Mouse (Mus musculus): Measurements from ENCODE around the gene Mrps14. TPM values are rescaled to one million over a fixed set of nuclear protein-coding genes. Genes with fewer than 3 reads are reported as not detected.

The Mrps14 gene
- polyA plus RNA-seq (2014; fragmentation: Nextera tagmentation; extraction: Ambion mirVana), result 144 and 151 TPM in 2 replicates

DNA sequence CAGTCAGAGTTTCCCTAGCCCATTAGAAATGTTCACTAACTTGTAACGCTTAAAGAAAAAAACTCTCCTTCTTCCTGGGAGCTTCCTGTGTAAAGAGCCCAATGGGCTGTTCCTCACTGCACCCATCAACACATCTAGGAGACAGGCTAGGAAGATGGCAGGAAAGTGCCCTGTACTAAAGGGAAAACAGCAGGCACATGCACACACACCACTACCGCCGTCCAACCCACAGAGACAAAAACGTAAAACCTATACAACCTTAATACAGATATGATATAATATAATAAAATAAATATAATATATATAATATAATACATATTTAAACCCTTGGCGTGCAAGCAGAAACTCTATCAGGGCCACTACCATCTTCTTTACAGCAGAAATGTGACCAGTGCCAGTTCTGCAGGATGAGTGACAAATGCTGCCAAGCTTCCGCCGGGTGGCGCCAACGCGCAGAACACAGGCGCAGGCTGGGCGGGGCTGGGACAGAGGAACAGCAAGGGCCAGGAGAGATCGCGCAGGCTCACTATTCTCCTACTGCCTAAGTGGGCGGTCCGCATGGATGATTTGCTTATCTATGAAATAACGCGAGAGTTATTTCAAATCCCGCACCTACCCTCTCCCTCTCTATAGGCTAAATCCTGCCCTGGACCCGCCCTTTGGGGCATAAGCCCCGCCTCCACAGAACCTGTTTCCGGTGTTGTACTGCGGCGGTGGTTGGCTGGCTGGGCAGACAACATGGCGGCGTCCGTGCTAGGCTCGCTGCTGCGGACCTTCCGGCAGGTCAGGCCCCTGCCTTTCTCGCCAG, at the start of gene Mrps14:
Gene Mrps14 (plus strand): TSS at position 687 of the 808 bp plus-strand sequence.
- peaks cover 24% of the 10 kb centered on the region for H3K36me3 ChIP-seq (ENCODE audit: control insufficient read depth, insufficient read depth, low read length)
- WGBS, result 7% methylated on average over 31 of the region's 31 CpGs
- peak within 1 kb of the TSS; percentile 71 for H3K4me2 ChIP-seq (ENCODE audit: low read length)
- no peaks in the 10 kb centered on the region for H3K9me3 ChIP-seq (ENCODE audit: control insufficient read depth, low read length)
- peak; percentile 99 for DNase-seq
- peak within 1 kb of the TSS; percentile 80 for H3K9ac ChIP-seq (replicated peaks; ENCODE audit: low read length)
- peak; percentile 100 for ATAC-seq (ENCODE audit: low FRiP score, low TSS enrichment)
- peak within 1 kb of the TSS; percentile 83 for H3K27ac ChIP-seq (replicated peaks; ENCODE audit: low read depth, low read length)
- peaks cover 4% of the 10 kb centered on the region; the same call in 1 of the 2 replicates for H3K4me1 ChIP-seq (ENCODE audit: control insufficient read depth, insufficient read depth, low read length)
- no peaks in the 10 kb centered on the region for H3K27me3 ChIP-seq (ENCODE audit: control insufficient read depth, insufficient read depth, low read length)
- peak within 1 kb of the TSS; percentile 94 for H3K4me3 ChIP-seq (replicated peaks; ENCODE audit: low read depth, low read length)

DNA sequence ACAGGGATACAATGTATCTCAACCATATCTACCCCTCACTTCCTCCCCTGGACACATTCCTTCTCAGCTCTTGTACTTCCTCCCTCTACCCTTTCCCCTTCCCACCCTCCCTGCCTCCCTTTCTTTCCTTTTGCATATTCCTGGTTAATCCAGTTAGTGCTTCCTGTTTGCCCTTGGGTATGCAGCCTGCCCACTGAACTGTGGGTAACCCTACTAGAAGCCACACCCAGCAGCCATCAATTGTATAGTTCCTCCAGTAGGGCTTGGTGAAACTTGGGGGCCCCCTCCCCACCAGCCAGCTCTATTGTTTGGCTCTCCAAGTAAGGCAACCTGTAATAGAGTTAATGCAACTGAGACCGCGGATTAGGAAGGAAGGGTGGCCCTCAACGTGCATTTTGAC, 49.4 kb upstream of the Mrps14 start:
- ATAC-seq (ENCODE audit: low FRiP score, low TSS enrichment), result no peak

DNA sequence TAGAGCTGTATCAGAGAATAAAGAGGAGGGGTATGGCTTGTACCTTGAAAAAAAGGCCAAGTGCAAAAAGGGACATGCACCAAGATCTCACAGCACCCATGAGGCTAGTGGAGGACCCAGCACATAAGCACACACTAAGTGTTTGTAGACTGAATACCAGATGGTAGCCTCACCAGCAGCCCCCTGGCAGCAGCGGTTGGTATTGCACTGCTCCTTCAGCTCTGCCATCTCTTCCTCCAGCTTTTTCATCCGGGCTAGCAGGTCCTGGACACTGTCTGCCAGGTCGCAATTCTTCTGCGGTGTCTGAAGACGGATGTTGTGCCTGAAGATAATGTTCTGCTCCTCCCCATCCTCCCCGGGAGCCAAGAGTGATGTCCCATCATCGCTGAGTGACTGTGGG, 47.7 kb upstream of the Mrps14 start:
- no peak for ATAC-seq (ENCODE audit: low FRiP score, low TSS enrichment)
- no peak for DNase-seq
- no peaks in the 10 kb centered on the region for H3K36me3 ChIP-seq (ENCODE audit: control insufficient read depth, insufficient read depth, low read length)

More for the DNA sequence above, 49.4 kb upstream of the Mrps14 start:
- no peak overlapping the region for H3K4me3 ChIP-seq (replicated peaks; ENCODE audit: low read depth, low read length)
- no peak overlapping the region for H3K27ac ChIP-seq (replicated peaks; ENCODE audit: low read depth, low read length)
- H3K27me3 ChIP-seq (ENCODE audit: control insufficient read depth, insufficient read depth, low read length), result no peaks in the 10 kb centered on the region
- H3K9me3 ChIP-seq (ENCODE audit: control insufficient read depth, low read length), result no peaks in the 10 kb centered on the region
- DNase-seq, result no peak
- H3K4me1 ChIP-seq (ENCODE audit: control insufficient read depth, insufficient read depth, low read length), result no peaks in the 10 kb centered on the region; the same call in 1 of the 2 replicates
- WGBS, result 83% methylated on average over 3 of the region's 3 CpGs
- H3K36me3 ChIP-seq (ENCODE audit: control insufficient read depth, insufficient read depth, low read length), result no peaks in the 10 kb centered on the region
- H3K9ac ChIP-seq (replicated peaks; ENCODE audit: low read length), result no peak overlapping the region
- no peak overlapping the region for H3K4me2 ChIP-seq (ENCODE audit: low read length)

GRCm38 (mm10) chr1:160149291-160149906, 45.6 kb upstream of the Mrps14 start:
- peak overlapping the region; percentile 53; the same call in 1 of the 2 replicates for H3K27ac ChIP-seq (replicated peaks; ENCODE audit: low read depth, low read length)
- H3K4me3 ChIP-seq (replicated peaks; ENCODE audit: low read depth, low read length), result no peak overlapping the region
- no peak overlapping the region for H3K9ac ChIP-seq (replicated peaks; ENCODE audit: low read length)
- H3K36me3 ChIP-seq (ENCODE audit: control insufficient read depth, insufficient read depth, low read length), result no peaks in the 10 kb centered on the region
- ATAC-seq (ENCODE audit: low FRiP score, low TSS enrichment) (peak; percentile 22; the same call in 1 of the 2 replicates), DNase-seq (peak; percentile 51)
- 59% methylated on average over 11 of the region's 11 CpGs for WGBS
- no peaks in the 10 kb centered on the region for H3K9me3 ChIP-seq (ENCODE audit: control insufficient read depth, low read length)
- H3K4me2 ChIP-seq (ENCODE audit: low read length), result no peak overlapping the region
- H3K27me3 ChIP-seq (ENCODE audit: control insufficient read depth, insufficient read depth, low read length), result no peaks in the 10 kb centered on the region
- H3K4me1 ChIP-seq (ENCODE audit: control insufficient read depth, insufficient read depth, low read length), result no peaks in the 10 kb centered on the region; the same call in 1 of the 2 replicates

More for the DNA sequence above, 47.7 kb upstream of the Mrps14 start:
- WGBS, result 89% methylated on average over 7 of the region's 7 CpGs
- no peak overlapping the region for H3K4me2 ChIP-seq (ENCODE audit: low read length)
- H3K9ac ChIP-seq (replicated peaks; ENCODE audit: low read length), result no peak overlapping the region
- no peak overlapping the region for H3K4me3 ChIP-seq (replicated peaks; ENCODE audit: low read depth, low read length)
- H3K27me3 ChIP-seq (ENCODE audit: control insufficient read depth, insufficient read depth, low read length), result no peaks in the 10 kb centered on the region
- no peaks in the 10 kb centered on the region; the same call in 1 of the 2 replicates for H3K4me1 ChIP-seq (ENCODE audit: control insufficient read depth, insufficient read depth, low read length)
- H3K9me3 ChIP-seq (ENCODE audit: control insufficient read depth, low read length), result no peaks in the 10 kb centered on the region
- H3K27ac ChIP-seq (replicated peaks; ENCODE audit: low read depth, low read length), result no peak overlapping the region

GRCm38 (mm10) chr1:160150726-160151125, 44.3 kb upstream of the Mrps14 start:
- no peaks in the 10 kb centered on the region for H3K27me3 ChIP-seq (ENCODE audit: control insufficient read depth, insufficient read depth, low read length)
- no peaks in the 10 kb centered on the region for H3K36me3 ChIP-seq (ENCODE audit: control insufficient read depth, insufficient read depth, low read length)
- H3K4me1 ChIP-seq (ENCODE audit: control insufficient read depth, insufficient read depth, low read length), result no peaks in the 10 kb centered on the region; the same call in 1 of the 2 replicates
- no peak overlapping the region for H3K4me2 ChIP-seq (ENCODE audit: low read length)
- H3K9ac ChIP-seq (replicated peaks; ENCODE audit: low read length), result no peak overlapping the region
- H3K27ac ChIP-seq (replicated peaks; ENCODE audit: low read depth, low read length), result no peak overlapping the region
- 77% methylated on average over 3 of the region's 3 CpGs for WGBS
- H3K4me3 ChIP-seq (replicated peaks; ENCODE audit: low read depth, low read length), result no peak overlapping the region
- H3K9me3 ChIP-seq (ENCODE audit: control insufficient read depth, low read length), result no peaks in the 10 kb centered on the region
- DNase-seq (no peak), ATAC-seq (ENCODE audit: low FRiP score, low TSS enrichment) (no peak)

DNA sequence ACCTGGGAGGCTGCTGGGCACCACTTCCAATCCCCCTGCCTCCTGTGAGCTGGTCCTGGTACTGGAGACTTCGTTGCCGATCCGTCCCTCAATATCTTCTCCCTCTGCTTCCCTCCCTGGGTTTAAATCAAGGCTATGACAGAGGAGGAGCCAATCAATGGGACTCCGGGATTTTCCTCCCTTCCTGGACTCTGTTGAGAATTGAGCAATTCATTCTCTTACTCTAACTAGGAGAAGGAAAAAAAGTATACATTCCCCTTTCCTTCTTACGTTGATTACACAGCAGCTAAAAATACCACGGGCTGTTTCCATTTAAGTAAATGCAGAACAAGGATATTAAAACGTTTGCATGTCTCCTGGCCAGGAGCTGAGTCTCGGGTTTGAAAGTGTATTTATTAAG, 41.5 kb upstream of the Mrps14 start, which contains the start of gene Tnn:
Gene Tnn (minus strand): TSS at position 101 of the 400 bp plus-strand sequence.
- H3K4me3 ChIP-seq (replicated peaks; ENCODE audit: low read depth, low read length), result no peak within 1 kb of the TSS
- no peaks in the 10 kb centered on the region for H3K36me3 ChIP-seq (ENCODE audit: control insufficient read depth, insufficient read depth, low read length)
- no peaks in the 10 kb centered on the region for H3K27me3 ChIP-seq (ENCODE audit: control insufficient read depth, insufficient read depth, low read length)
- 81% methylated on average over 8 of the region's 8 CpGs for WGBS
- H3K27ac ChIP-seq (replicated peaks; ENCODE audit: low read depth, low read length), result no peak within 1 kb of the TSS
- ATAC-seq (ENCODE audit: low FRiP score, low TSS enrichment), result no peak
- H3K9ac ChIP-seq (replicated peaks; ENCODE audit: low read length), result no peak within 1 kb of the TSS
- H3K9me3 ChIP-seq (ENCODE audit: control insufficient read depth, low read length), result no peaks in the 10 kb centered on the region
- no peak within 1 kb of the TSS for H3K4me2 ChIP-seq (ENCODE audit: low read length)
- DNase-seq, result no peak
- H3K4me1 ChIP-seq (ENCODE audit: control insufficient read depth, insufficient read depth, low read length), result no peaks in the 10 kb centered on the region; the same call in 1 of the 2 replicates

- no peak overlapping the region for H3K4me2 ChIP-seq (ENCODE audit: low read length)
- H3K4me3 ChIP-seq (replicated peaks; ENCODE audit: low read depth, low read length), result no peak overlapping the region
- H3K27me3 ChIP-seq (ENCODE audit: control insufficient read depth, insufficient read depth, low read length), result no peaks in the 10 kb centered on the region
- H3K9me3 ChIP-seq (ENCODE audit: control insufficient read depth, low read length), result no peaks in the 10 kb centered on the region
- DNase-seq (no peak), ATAC-seq (ENCODE audit: low FRiP score, low TSS enrichment) (no peak)
- no peak overlapping the region for H3K27ac ChIP-seq (replicated peaks; ENCODE audit: low read depth, low read length)
- no peaks in the 10 kb centered on the region for H3K4me1 ChIP-seq (ENCODE audit: control insufficient read depth, insufficient read depth, low read length)
- no peaks in the 10 kb centered on the region for H3K36me3 ChIP-seq (ENCODE audit: control insufficient read depth, insufficient read depth, low read length)
- 95% methylated on average over 2 of the region's 2 CpGs for WGBS
- no peak overlapping the region for H3K9ac ChIP-seq (replicated peaks; ENCODE audit: low read length)
Observed at GRCm38 (mm10) chr1:160158190-160158589, 36.8 kb upstream of the Mrps14 start.

DNA sequence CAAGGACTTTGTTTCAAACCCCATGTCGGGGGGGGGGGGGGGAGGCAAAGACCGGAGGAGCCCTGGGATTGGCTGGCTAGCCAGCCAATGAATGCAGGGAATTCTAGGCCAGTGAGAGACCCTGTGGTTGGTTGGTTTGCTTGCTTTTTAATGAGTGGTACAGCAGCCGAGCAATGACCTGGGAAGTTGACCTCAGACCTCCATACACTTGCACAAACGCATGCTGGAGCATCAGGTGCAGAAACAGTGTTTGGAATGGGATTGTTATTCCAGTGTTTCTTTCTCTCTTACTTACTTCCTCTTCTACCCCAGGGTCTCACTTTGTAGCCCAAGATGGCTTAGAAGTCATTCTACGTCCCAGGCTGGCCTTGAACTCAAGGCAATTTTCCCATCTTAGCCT, 28.4 kb upstream of the Mrps14 start:
- WGBS, result 77% methylated on average over 4 of the region's 5 CpGs
- no peaks in the 10 kb centered on the region for H3K36me3 ChIP-seq (ENCODE audit: control insufficient read depth, insufficient read depth, low read length)

More for the DNA sequence above, 28.4 kb upstream of the Mrps14 start:
- ATAC-seq (ENCODE audit: low FRiP score, low TSS enrichment), result no peak
- Histone ChIP-seq H3K4me2 (ENCODE audit: low read length) (no peak overlapping the region), H3K4me3 (replicated peaks; ENCODE audit: low read depth, low read length) (no peak overlapping the region), H3K27ac (replicated peaks; ENCODE audit: low read depth, low read length) (no peak overlapping the region), H3K9me3 (ENCODE audit: control insufficient read depth, low read length) (no peaks in the 10 kb centered on the region), H3K27me3 (ENCODE audit: control insufficient read depth, insufficient read depth, low read length) (no peaks in the 10 kb centered on the region), H3K9ac (replicated peaks; ENCODE audit: low read length) (no peak overlapping the region), H3K4me1 (ENCODE audit: control insufficient read depth, insufficient read depth, low read length) (no peaks in the 10 kb centered on the region)
- DNase-seq, result no peak
